Mouse (Mus musculus): ENCODE data around the gene Cpne5. TPM values are rescaled to one million over a fixed set of nuclear protein-coding genes. Genes with fewer than 3 reads are reported as not detected.

Gene Cpne5
- total RNA-seq, 2 experiments from 2014 or later, result 146 to 155 TPM

DNA sequence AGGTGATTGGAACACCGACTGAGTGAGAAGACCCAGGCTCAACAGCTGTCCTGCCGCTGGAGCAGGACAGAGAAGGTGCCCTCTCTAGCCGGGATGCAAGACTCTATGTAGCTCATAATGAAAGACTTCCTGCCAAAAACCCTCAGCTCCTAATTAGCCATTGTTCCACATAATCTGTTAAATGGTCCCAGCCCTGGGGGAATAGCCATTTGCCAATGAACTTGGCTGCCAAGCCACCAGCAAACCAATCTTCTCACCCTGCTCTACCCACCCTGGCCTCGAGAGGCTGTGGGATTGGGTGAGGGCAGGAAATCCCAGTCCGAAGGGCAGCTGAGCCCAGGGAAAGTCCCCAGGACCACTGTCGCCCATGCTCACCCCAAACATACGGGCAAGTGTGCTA lies 21.9 kb downstream of the Cpne5 start:
- intact Hi-C loops (cut with DNase I), result no loop called here
- no peak for DNase-seq (ENCODE audit: low spot score in 2 of 2)

- intact Hi-C loops (cut with DNase I), result no loop called here
- no peak for DNase-seq (ENCODE audit: low spot score in 2 of 2)
Observed at GRCm38 (mm10) chr17:29214655-29215054, 23.3 kb downstream of the Cpne5 start.

DNA sequence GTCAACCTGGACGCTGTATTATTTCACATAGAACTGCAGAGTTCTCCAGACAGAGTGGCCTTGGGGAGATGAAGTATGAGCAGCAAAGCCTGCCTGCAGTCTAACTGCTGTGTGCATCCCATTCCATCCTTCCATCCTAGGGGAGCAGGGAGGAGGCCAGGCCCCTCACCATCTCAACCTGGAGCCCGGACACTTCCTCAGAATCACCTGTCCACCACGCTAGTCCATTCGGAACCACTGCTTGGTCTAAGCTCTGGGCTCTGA lies 23.8 kb downstream of the Cpne5 start:
- no peak for DNase-seq (ENCODE audit: low spot score in 2 of 2)
- intact Hi-C loops (cut with DNase I), result no loop called here

GRCm38 (mm10) chr17:29213381-29214192 lies 24.4 kb downstream of the Cpne5 start:
- DNase-seq (ENCODE audit: low spot score in 2 of 2), result no peak
- intact Hi-C loops (cut with DNase I), result no loop called here

DNA sequence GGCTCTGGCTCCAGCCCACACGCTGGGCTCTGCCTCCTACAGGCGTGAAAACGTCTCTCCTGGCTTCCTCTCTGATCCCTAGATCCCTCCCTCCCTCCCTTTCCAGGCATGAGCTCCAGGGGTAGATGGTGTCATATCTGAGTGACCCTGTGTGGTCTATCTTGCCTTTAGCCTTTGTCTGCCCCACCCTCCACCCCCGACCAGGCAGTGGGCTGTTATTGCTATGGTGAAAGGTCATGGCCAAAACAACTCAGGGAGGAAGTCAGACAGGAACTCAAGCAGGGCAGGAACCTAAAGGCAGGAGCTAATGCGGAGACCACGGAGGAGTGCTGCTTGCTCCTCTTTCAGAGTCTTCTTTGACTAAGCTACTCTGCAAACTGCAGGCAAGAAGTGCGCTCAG lies 26.1 kb downstream of the Cpne5 start:
- intact Hi-C loops (cut with DNase I), result no loop called here
- DNase-seq (ENCODE audit: low spot score in 2 of 2), result no peak

- intact Hi-C loops (cut with DNase I), result no loop called here
- DNase-seq (ENCODE audit: low spot score in 2 of 2), result no peak
Observed at GRCm38 (mm10) chr17:29210037-29210436, 27.9 kb downstream of the Cpne5 start.

- no peak for DNase-seq (ENCODE audit: low spot score in 2 of 2)
- intact Hi-C loops (cut with DNase I), result no loop called here
Observed at GRCm38 (mm10) chr17:29206052-29206451, 31.9 kb downstream of the Cpne5 start.

GRCm38 (mm10) chr17:29202604-29203003 lies 35.4 kb downstream of the Cpne5 start:
- intact Hi-C loops (cut with DNase I), result no loop called here
- DNase-seq (ENCODE audit: low spot score in 2 of 2), result no peak

- DNase-seq (ENCODE audit: low spot score in 2 of 2), result no peak
- intact Hi-C loops (cut with DNase I), result no loop called here
Observed at GRCm38 (mm10) chr17:29199821-29200220, 38.1 kb downstream of the Cpne5 start.

GRCm38 (mm10) chr17:29199151-29199800 lies 38.7 kb downstream of the Cpne5 start:
- DNase-seq (ENCODE audit: low spot score in 2 of 2), result peak; percentile 24 to 47
- intact Hi-C loops (cut with DNase I), result no loop called here

GRCm38 (mm10) chr17:29195579-29195978 lies 42.4 kb downstream of the Cpne5 start:
- DNase-seq (ENCODE audit: low spot score in 2 of 2), result no peak
- intact Hi-C loops (cut with DNase I), result no loop called here

GRCm38 (mm10) chr17:29188989-29189388 lies 49.0 kb downstream of the Cpne5 start:
- intact Hi-C loops (cut with DNase I), result no loop called here
- no peak for DNase-seq (ENCODE audit: low spot score in 2 of 2)

DNA sequence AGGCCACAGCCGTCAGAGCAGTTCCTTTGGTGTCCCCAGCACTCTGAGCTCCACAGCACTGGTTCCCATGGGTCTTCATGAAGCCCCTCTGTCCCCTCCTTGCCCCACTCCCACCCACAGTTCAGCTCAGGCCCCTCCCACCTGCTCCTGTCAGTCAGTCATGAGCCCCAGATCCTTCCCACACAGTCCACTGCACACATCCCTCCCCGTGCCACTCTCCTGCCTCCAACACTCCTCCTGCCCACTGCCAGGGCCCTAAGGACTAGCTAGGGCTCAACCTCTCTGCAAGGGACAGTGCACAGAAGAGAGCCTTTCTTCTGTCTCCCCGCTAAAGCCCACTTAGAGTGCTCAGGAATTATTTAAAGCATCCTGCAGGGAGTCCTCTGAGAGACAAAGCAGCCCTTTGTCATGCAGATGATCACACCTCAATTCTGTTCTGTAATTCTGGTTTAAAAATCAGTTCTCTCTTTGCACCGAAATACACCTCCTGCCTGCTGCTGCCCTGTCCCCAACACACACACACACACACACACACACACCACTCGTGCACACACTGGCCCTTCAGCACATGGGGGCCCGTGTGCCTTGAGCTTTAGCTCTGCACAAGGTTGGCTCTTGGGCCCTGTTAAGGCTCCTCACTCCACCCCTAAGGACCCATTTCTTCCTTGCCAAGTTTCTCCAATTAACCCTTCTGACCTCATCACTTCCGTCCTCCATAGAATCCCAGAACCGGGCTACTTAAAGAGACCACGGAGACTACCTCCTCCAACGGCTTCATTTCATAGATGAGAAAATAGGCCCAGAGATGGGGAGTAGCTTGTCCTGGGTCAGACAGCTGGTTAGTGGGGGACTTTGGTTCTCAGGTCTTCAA lies 50.7 kb downstream of the Cpne5 start:
- intact Hi-C loops (cut with DNase I), result no loop called here
- DNase-seq (ENCODE audit: low spot score in 2 of 2), result no peak

GRCm38 (mm10) chr17:29185376-29186046 lies 52.5 kb downstream of the Cpne5 start:
- no peak for DNase-seq (ENCODE audit: low spot score in 2 of 2)
- intact Hi-C loops (cut with DNase I), result no loop called here

GRCm38 (mm10) chr17:29183162-29183561 lies 54.8 kb downstream of the Cpne5 start:
- DNase-seq (ENCODE audit: low spot score in 2 of 2), result no peak
- intact Hi-C loops (cut with DNase I), result no loop called here

DNA sequence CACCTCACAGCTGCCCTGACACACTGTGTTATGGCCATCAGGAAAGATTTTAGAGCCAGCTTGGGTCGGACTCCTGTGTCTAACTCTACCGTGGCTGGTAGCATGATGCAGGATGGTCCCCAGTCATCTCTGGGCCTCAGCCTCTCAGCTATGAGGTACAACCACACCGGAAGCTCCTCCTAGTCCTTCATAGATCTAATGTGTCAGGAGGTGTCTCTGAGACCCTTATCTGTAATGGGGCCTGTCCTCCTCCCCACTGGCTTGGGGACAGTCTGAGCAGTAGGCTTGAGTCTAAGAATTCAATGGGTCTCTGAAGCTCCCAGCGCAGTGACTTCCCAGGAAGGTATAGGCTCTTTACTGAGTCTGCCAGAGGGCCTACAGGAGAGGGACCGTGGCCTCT lies 56.2 kb downstream of the Cpne5 start:
- intact Hi-C loops (cut with DNase I), result no loop called here
- DNase-seq (ENCODE audit: low spot score in 2 of 2), result no peak

GRCm38 (mm10) chr17:29180406-29181127 lies 57.4 kb downstream of the Cpne5 start:
- intact Hi-C loops (cut with DNase I), result no loop called here
- no peak for DNase-seq (ENCODE audit: low spot score in 2 of 2)

DNA sequence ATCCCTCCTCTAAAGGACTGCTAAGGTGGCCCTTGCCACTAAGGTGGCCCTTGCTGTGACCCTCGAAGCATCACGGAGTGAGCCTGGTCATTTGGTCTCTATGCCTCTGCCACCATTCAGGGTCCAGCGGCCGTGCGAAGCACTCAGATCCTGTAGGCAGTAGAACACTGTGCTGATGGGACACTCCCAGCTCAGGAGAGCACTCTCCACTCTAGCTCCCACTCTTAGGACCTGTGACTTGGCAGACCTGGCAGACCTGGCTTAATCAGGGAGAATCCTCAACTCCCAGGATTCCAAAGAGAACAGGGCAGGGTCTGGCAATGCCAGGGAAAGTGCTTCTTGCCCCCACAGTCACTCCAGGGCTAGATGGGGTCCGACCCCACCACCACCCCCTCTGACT lies 58.0 kb downstream of the Cpne5 start:
- DNase-seq (ENCODE audit: low spot score in 2 of 2), result no peak
- intact Hi-C loops (cut with DNase I), result loop anchor here (2.0 kb wide), 1 partner anchor 65 kb away; no protein-coding TSS in a partner anchor

- intact Hi-C loops (cut with DNase I), result loop anchor here (2.0 kb wide), 1 partner anchor 66 kb away; no protein-coding TSS in a partner anchor
- DNase-seq (ENCODE audit: low spot score in 2 of 2), result no peak
Observed at GRCm38 (mm10) chr17:29178503-29179059, 59.4 kb downstream of the Cpne5 start.
